Mouse (Mus musculus): ENCODE results near the gene Fcrl6. TPM values are rescaled to one million over a fixed set of nuclear protein-coding genes. Genes with fewer than 3 reads are reported as not detected.

Gene Fcrl6
- polyA plus RNA-seq, 1 experiment from 2014 or later, result not detected

DNA sequence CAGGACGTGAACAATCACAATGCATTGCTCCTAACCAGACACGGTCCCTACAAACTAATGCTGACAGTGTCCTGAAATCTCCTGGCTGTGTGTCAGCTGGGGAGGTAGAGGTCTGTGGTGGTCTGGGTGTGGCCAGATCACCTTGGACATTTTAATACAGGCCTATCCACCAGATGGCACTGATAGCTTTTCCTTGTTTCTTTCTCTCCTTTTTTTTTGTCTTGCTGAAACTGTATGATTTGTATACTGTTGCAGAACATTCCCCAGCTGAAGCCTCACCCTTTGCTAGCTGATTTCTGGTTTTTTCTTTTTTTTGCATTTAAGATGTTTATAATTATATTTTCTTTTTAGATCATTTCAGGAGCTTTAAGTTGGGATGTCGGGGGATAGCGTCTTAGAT lies 35.5 kb upstream of the Fcrl6 start:
- H3K27me3 ChIP-seq (ENCODE audit: control insufficient read depth, insufficient read depth, low read length), result no peaks in the 10 kb centered on the region
- H3K4me1 ChIP-seq (replicated peaks; ENCODE audit: control insufficient read depth, insufficient read depth), result no peaks in the 10 kb centered on the region
- H3K9me3 ChIP-seq (ENCODE audit: control insufficient read depth, low read length), result no peaks in the 10 kb centered on the region
- DNase-seq (ENCODE audit: low spot score) (no peak), ATAC-seq (ENCODE audit: low FRiP score, low TSS enrichment) (no peak)
- no peaks in the 10 kb centered on the region for H3K36me3 ChIP-seq (ENCODE audit: control insufficient read depth, insufficient read depth, low read length)
- H3K4me2 ChIP-seq (replicated peaks; ENCODE audit: low read depth), result no peak overlapping the region
- no peak overlapping the region for H3K9ac ChIP-seq (ENCODE audit: low read length)
- TF ChIP-seq CTCF (IDR thresholded peaks at IDR 0.05; ENCODE audit: low read depth) (peak; percentile 49), EP300 (optimal IDR thresholded peaks at IDR 0.05) (no peak)
- no peak overlapping the region for H3K27ac ChIP-seq (replicated peaks)
- H3K4me3 ChIP-seq (ENCODE audit: low read depth, low read length), result no peak overlapping the region
- 55% methylated on average over 4 of the region's 4 CpGs for WGBS

DNA sequence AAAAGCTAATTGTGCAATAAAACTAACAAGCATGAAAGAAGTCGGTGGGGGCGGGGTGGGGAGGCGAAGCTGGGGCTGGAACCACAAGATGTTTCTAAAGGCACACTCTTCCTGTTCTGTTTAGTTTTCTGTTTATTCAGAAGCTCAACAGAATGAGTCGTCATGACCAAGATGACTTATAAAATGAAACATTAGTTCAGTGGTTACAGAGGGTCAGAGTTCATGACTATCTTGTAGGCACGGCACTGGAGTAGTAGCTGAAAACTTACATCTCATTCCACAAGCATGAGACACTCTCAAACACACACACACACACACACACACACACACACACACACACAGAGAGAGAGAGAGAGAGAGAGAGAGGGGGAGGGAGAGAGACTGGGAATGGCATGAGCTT lies 33.9 kb upstream of the Fcrl6 start:
- ATAC-seq (ENCODE audit: low FRiP score, low TSS enrichment), result no peak
- Histone ChIP-seq H3K4me2 (replicated peaks; ENCODE audit: low read depth) (no peak overlapping the region), H3K4me1 (replicated peaks; ENCODE audit: control insufficient read depth, insufficient read depth) (no peaks in the 10 kb centered on the region; the same call in 1 of the 2 replicates), H3K27ac (replicated peaks) (no peak overlapping the region), H3K4me3 (ENCODE audit: low read depth, low read length) (no peak overlapping the region), H3K9ac (ENCODE audit: low read length) (no peak overlapping the region), H3K36me3 (ENCODE audit: control insufficient read depth, insufficient read depth, low read length) (no peaks in the 10 kb centered on the region), H3K27me3 (ENCODE audit: control insufficient read depth, insufficient read depth, low read length) (no peaks in the 10 kb centered on the region), H3K9me3 (ENCODE audit: control insufficient read depth, low read length) (no peaks in the 10 kb centered on the region)
- DNase-seq (ENCODE audit: low spot score), result no peak
- WGBS, result 74% methylated on average over 5 of the region's 5 CpGs
- no peak for TF ChIP-seq EP300 (optimal IDR thresholded peaks at IDR 0.05)
- no peak for TF ChIP-seq CTCF (IDR thresholded peaks at IDR 0.05; ENCODE audit: low read depth)

DNA sequence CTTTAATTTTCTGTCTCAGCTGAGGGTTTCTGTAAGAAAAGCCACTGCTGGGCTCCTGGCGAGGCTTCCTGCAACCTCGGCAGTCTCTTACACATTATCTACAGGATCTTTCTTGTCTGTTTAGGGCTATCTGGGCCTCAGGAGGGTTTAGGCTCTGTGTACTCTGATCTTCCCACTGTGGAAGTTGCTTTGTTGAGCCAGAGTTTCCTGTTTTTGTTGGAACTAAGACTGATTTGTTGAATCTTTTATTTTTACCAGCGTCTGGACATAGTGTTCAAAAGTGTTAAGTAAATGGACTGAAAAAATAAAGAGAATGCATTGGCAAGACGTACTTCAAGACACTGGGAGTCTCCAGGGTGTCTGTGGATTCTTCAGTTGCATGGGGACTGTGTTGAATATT lies 32.9 kb upstream of the Fcrl6 start:
- Histone ChIP-seq H3K27me3 (ENCODE audit: control insufficient read depth, insufficient read depth, low read length) (no peaks in the 10 kb centered on the region), H3K4me3 (ENCODE audit: low read depth, low read length) (no peak overlapping the region), H3K4me1 (replicated peaks; ENCODE audit: control insufficient read depth, insufficient read depth) (no peaks in the 10 kb centered on the region; the same call in 1 of the 2 replicates), H3K9ac (ENCODE audit: low read length) (no peak overlapping the region), H3K27ac (replicated peaks) (peak overlapping the region; percentile 36; the same call in 1 of the 2 replicates), H3K9me3 (ENCODE audit: control insufficient read depth, low read length) (no peaks in the 10 kb centered on the region), H3K36me3 (ENCODE audit: control insufficient read depth, insufficient read depth, low read length) (no peaks in the 10 kb centered on the region), H3K4me2 (replicated peaks; ENCODE audit: low read depth) (no peak overlapping the region)
- no peak for DNase-seq (ENCODE audit: low spot score)
- TF ChIP-seq EP300 (optimal IDR thresholded peaks at IDR 0.05), result no peak
- no peak for TF ChIP-seq CTCF (IDR thresholded peaks at IDR 0.05; ENCODE audit: low read depth)
- no peak for ATAC-seq (ENCODE audit: low FRiP score, low TSS enrichment)
- 38% methylated on average over 4 of the region's 4 CpGs for WGBS

GRCm38 (mm10) chr1:172634136-172634535 lies 31.8 kb upstream of the Fcrl6 start:
- H3K27ac ChIP-seq (replicated peaks), result no peak overlapping the region
- TF ChIP-seq EP300 (optimal IDR thresholded peaks at IDR 0.05) (no peak), CTCF (IDR thresholded peaks at IDR 0.05; ENCODE audit: low read depth) (no peak)
- no peak overlapping the region for H3K9ac ChIP-seq (ENCODE audit: low read length)
- DNase-seq (ENCODE audit: low spot score) (no peak), ATAC-seq (ENCODE audit: low FRiP score, low TSS enrichment) (no peak)
- no peaks in the 10 kb centered on the region for H3K27me3 ChIP-seq (ENCODE audit: control insufficient read depth, insufficient read depth, low read length)
- no peaks in the 10 kb centered on the region; the same call in 1 of the 2 replicates for H3K4me1 ChIP-seq (replicated peaks; ENCODE audit: control insufficient read depth, insufficient read depth)
- H3K9me3 ChIP-seq (ENCODE audit: control insufficient read depth, low read length), result no peaks in the 10 kb centered on the region
- H3K4me3 ChIP-seq (ENCODE audit: low read depth, low read length), result no peak overlapping the region
- H3K4me2 ChIP-seq (replicated peaks; ENCODE audit: low read depth), result no peak overlapping the region
- WGBS, result 88% methylated on average over 2 of the region's 2 CpGs
- no peaks in the 10 kb centered on the region for H3K36me3 ChIP-seq (ENCODE audit: control insufficient read depth, insufficient read depth, low read length)

GRCm38 (mm10) chr1:172632451-172633326 lies 30.3 kb upstream of the Fcrl6 start, which contains the start of gene Dusp23:
Dusp23 (minus strand) TSS chr1:172632962.
- under 1% methylated on average over 43 of the region's 53 CpGs for WGBS
- Histone ChIP-seq H3K27ac (replicated peaks) (peak within 1 kb of the TSS; percentile 92), H3K9ac (ENCODE audit: low read length) (peak within 1 kb of the TSS; percentile 76), H3K4me2 (replicated peaks; ENCODE audit: low read depth) (peak within 1 kb of the TSS; percentile 93), H3K4me1 (replicated peaks; ENCODE audit: control insufficient read depth, insufficient read depth) (no peaks in the 10 kb centered on the region; the same call in 1 of the 2 replicates), H3K27me3 (ENCODE audit: control insufficient read depth, insufficient read depth, low read length) (no peaks in the 10 kb centered on the region), H3K36me3 (ENCODE audit: control insufficient read depth, insufficient read depth, low read length) (no peaks in the 10 kb centered on the region), H3K9me3 (ENCODE audit: control insufficient read depth, low read length) (no peaks in the 10 kb centered on the region), H3K4me3 (ENCODE audit: low read depth, low read length) (peak within 1 kb of the TSS; percentile 69)
- TF ChIP-seq CTCF (IDR thresholded peaks at IDR 0.05; ENCODE audit: low read depth) (peak; percentile 98), EP300 (optimal IDR thresholded peaks at IDR 0.05) (peak; percentile 71)
- ATAC-seq (ENCODE audit: low FRiP score, low TSS enrichment) (peak; percentile 99), DNase-seq (ENCODE audit: low spot score) (peak; percentile 99)

- H3K27me3 ChIP-seq (ENCODE audit: control insufficient read depth, insufficient read depth, low read length), result no peaks in the 10 kb centered on the region
- no peak overlapping the region for H3K9ac ChIP-seq (ENCODE audit: low read length)
- no peak overlapping the region for H3K27ac ChIP-seq (replicated peaks)
- ATAC-seq (ENCODE audit: low FRiP score, low TSS enrichment) (no peak), DNase-seq (ENCODE audit: low spot score) (no peak)
- H3K4me2 ChIP-seq (replicated peaks; ENCODE audit: low read depth), result no peak overlapping the region
- no peak overlapping the region for H3K4me3 ChIP-seq (ENCODE audit: low read depth, low read length)
- no peaks in the 10 kb centered on the region for H3K9me3 ChIP-seq (ENCODE audit: control insufficient read depth, low read length)
- no peaks in the 10 kb centered on the region for H3K36me3 ChIP-seq (ENCODE audit: control insufficient read depth, insufficient read depth, low read length)
- TF ChIP-seq CTCF (IDR thresholded peaks at IDR 0.05; ENCODE audit: low read depth) (no peak), EP300 (optimal IDR thresholded peaks at IDR 0.05) (no peak)
- no peaks in the 10 kb centered on the region; the same call in 1 of the 2 replicates for H3K4me1 ChIP-seq (replicated peaks; ENCODE audit: control insufficient read depth, insufficient read depth)
- WGBS, result 90% methylated on average over 5 of the region's 5 CpGs
These were observed 29.4 kb upstream of the Fcrl6 start for GRCm38 (mm10) chr1:172631721-172632120.

Data from stomach, postnatal 0 days (tissue).